Mouse (Mus musculus): ENCODE data around the gene Itch.
A peak's percentile ranks its signal among the peaks of the same experiment; 100 is the strongest.
"Not testable (repeated sequence)": the region's sequence is repeated elsewhere in the genome, so short reads cannot be mapped to it uniquely, and the experiment has no call there.

Gene Itch

DNA sequence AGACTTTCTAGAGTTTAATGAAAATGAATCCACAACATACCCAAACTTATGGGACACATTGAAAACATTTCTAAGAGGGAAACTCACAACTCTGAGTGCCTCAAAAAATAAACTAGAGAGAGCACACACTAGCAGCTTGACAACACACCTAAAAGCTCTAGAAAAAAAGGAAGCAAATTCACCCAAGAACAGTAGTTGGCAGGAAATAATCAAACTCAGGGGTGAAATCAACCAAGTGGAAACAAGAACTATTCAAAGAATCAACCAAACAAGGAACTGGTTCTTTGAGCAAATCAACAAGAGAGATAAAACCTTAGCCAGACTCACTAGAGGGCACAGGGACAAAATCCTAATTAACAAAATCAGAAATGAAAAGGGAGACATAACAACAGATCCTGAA is 16.0 kb downstream of the Itch start:
- not testable (repeated sequence) for DNase-seq (ENCODE audit: low read depth, low spot score)

DNA sequence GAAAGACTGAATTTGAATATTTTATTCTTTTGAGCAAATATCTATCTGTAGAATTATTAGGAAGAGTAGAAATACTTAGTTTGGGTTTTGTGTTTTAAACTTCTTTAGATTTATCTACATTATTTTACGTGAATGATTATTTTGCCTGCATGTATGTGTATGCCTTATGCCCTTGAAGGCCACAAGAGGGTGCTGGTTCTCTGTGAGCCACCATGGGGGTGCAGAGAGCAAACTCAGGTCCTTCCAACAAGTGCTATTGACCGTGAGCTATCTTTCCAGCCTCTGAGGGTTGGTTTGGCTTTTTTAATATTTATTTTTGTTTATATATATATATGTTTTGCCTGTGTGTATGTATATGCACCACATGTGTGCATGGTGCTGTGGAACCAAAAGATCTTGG is 74.1 kb downstream of the Itch start:
- DNase-seq (ENCODE audit: low read depth, low spot score), result no peak

DNA sequence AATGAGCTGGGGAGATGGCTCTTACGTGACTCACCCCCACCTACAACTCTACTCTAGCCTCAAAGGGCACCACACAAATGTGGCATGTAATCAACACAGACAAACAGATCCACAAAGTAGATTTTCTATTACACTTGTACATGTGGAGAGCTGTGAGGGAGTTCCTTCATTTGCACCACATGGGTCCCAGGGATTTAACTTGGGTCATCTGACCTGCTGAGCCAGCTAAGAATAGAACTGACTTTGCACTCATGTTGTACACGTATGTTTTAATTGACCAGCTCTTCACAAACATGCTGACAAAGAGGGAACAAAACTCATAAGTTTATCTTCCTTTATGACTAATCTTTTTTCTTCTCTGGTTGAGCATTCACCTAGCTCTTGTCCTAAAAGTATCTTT is 89.8 kb downstream of the Itch start:
- DNase-seq (ENCODE audit: low read depth, low spot score), result no peak

DNA sequence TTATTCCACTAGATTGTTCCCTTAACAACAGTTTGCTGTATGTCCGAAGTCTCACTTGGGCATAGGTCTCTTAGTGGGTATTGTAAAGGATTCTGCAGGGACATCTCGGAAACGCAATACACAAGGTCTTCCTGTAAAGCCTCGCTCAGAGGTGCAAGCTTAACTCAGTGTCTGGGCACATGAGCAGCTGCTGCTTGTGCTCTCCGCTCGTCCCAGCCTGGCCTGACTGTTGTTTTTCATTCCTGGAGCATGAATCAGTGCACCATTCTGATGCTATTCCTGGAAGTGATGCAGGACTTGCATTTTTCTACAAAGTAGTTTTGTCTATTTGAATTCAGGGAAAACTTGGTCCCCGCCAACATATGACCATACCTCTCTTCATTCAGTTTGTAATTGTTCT is 91.4 kb downstream of the Itch start:
- DNase-seq (ENCODE audit: low read depth, low spot score), result no peak

DNA sequence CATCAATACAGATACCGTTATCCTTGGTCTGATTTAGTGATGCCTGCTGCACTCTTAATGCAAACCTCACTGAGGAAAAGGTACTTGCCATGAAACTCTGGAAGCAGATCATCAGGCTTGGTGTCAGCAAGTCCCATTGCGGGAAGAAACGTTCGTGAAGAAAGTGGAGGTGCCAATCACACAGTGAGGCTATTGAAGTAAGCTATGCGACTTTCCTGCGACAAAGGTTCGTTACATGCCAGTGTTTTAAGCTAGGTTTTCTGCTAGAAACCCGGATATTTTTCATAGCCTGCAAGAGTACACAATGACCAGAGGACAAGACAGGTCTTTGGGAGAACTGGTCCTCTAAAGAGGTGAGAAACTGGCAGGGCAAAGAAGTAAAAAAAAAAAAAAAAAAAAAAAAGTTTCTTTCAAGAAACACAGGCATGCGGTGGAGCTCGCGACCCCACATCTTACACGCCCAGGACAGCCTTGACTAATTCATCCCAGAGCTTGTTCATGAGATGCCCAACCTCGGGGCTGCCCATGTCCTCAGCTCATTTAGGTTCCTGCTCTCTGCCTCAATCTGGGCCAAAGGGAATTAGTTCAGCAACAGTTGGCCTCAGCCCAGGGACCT is 102.5 kb downstream of the Itch start:
- DNase-seq (ENCODE audit: low read depth, low spot score), result no peak

DNA sequence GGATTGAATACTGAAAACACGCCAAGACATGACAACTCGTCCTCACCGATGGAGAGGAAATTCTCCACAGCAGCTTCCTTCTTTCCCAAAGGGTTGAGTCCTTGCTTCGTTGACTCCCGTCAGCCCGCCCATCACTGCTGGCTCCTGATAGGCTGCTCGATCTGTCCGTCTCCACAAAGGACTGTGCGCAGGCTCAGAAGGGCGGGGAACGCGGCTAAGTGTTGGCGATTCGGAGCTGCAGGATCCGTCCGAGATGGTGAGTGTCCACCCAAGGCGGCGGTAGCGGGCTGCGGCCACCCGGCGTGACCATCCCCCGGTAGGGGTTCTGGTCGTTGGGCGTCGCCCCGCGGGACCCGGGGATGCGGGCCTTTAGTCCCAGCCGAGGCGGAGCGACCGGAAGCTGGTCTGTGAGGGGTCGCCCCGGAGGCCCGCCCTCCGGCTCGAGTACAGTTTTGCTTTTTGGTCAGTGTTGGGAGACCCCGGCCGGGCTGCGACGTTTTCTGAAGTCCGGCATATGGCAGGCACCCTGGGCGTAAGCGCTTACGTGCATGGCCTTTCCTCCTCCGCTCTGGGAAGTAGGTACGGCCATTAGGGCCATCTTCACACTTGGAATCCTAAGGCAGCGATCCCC is 103.2 kb downstream of the Itch start, which contains the start of gene Dynlrb1:
Gene Dynlrb1 (plus strand): TSS at position 172 of the 631 bp plus-strand sequence.
- peak; percentile 96 for DNase-seq (ENCODE audit: low read depth, low spot score)

DNA sequence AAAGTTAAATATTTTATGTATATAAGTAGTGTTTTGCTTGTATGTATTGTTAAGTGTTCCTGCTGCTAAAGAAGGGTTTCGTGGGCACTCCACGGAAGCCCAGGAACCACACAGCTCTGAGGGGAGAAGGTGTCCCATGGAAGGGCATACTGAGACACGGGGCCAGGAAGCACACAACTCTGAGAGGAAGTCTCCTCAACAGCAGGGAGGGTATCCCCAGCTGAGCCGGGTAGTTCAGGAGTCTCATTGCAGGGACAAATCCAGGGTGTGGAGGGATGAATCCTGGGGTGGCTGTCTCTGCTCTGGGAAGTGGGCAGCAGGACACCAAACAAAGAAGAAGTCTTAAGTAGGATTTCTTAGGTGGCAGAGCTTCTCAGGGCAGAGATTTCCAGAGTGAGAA is 104.0 kb downstream of the Itch start:
- DNase-seq (ENCODE audit: low read depth, low spot score), result no peak

DNA sequence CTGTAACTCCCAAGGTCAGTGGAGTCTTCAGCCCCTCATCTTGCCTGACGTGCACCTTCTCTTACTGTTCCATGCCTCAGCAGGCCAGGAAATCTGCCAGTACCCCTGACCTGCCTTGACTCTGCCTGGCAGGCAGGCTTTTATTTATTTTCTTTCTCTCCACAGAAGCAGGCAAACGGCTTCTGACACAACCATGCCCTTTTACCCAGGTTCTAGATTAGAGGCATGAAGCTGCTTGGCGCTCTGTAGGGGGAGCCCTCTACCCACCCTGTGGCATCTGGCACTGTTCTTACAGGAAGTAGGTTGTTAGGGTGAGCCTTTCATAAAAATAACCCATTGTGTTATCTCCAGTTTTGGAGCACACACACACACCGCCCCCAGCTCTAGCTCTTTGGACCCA is 107.6 kb downstream of the Itch start:
- DNase-seq (ENCODE audit: low read depth, low spot score), result no peak

DNA sequence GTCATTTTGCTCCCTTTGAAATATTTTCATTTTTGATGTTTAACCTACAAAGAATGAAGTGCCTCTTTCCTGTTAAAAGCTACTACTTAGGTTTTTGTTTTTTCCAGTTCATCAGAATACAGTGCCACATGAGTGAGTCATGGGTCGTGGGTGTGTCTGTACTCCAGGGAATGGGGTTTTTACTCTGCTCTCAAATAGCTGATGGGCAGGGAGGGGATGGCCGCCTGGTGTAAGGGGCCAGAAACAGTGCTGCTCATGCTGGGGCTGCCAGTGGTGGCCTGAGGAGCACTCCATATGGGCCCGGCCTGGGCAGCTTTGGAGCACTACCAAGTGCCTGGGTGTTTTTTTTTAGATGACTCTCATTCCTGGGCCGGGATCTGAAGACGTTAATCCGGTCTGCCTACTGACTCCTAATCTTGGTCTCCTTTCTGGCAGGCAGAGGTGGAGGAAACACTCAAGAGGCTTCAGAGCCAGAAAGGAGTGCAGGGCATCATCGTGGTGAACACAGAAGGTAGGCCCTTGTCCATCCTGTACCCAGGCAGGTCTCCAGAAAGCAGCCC is 109.1 kb downstream of the Itch start:
- no peak for DNase-seq (ENCODE audit: low read depth, low spot score)

DNA sequence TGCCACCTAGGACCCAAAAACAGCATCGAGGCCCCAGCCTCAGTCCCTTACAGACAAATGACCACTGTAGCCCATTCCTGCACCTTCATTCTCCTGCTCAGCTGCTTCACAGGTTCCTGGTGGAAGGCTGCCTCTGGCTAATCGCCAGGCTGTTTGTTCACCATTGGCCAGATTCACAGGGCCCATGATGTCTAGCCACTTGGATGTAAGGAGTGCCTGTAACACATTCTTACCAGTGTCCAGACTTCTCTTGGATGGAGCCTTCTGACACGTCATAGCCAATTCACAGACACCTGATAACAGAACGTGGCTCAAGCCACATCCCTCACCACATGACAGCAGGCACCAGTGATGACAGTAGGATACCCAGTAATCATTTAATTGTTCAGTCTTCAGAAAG is 112.9 kb downstream of the Itch start:
- no peak for DNase-seq (ENCODE audit: low read depth, low spot score)

DNA sequence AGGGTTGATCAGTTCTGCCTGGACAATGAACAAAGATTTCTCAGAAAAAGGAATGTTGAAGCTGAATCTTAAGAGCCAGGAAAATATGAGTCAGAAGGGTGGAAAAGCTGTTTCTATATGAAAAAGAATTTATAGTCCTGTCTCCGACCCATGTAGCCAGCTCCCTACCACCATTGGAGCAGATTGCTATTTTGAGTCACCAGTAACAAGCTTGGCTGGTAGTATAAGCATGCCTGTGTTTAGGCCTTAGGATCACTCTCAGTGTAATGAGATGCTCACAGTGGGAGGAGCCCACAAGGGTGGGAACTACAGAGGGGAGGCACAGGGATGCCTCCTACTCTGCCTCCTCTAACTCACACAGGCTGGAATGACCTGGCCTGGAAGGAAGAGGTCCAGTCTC is 114.9 kb downstream of the Itch start:
- DNase-seq (ENCODE audit: low read depth, low spot score), result no peak

DNA sequence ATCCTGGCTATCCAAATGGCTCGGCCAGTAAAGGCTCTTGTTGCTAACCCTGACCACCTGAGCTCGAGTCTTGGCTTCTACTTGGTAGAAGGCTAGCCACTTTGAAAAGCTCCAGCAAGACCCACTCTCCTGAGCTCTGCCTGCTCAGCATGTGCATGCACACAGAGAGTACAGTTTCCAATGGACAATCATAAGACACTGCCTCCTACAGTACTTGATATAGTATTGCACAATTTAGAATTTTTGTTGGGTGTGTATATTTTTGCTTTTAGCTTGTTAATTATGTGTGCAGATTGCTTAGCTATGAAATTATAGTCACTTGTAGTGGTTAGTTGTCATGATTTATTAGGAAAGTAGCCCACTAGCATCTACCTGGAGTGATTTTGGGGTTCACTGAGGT is 115.4 kb downstream of the Itch start:
- DNase-seq (ENCODE audit: low read depth, low spot score), result no peak

DNA sequence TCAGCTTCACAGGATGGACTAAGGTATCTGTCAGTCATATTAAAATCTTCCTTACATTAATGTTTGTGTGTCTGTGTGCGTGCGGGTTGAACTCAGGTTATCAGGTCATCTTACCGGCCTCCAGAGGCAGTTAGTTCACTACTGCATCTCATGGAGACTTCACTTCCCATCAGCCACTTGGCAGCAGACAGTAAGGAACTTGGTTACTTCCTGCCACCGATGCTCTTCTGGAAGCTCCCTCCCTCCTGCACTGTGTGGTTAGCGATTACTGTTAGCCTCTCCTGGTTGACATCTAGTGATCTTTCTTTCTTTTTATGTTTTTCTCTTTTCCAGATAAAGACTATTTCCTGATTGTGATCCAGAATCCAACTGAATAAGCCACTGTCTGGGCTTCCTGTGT is 116.3 kb downstream of the Itch start:
- no peak for DNase-seq (ENCODE audit: low read depth, low spot score)

DNA sequence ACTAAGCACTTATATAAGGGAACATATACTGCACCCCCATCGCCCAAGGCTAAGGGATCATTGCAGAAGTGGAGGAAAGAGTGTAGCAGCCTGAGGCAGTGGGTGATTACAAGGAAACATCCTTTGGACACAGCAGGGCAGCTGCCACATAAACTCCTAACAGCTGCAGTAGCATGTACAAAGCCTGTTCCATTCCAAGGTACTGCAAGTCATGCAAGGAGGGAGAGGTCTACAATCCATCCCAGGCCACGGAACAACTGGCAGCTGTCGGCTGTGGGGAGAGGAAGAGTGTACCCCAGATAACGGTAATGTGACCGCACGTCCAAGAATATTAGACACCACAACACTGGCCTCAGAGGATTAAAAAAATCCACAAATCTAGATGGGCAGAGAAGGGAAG is 132.2 kb downstream of the Itch start:
- DNase-seq (ENCODE audit: low read depth, low spot score), result no peak

DNA sequence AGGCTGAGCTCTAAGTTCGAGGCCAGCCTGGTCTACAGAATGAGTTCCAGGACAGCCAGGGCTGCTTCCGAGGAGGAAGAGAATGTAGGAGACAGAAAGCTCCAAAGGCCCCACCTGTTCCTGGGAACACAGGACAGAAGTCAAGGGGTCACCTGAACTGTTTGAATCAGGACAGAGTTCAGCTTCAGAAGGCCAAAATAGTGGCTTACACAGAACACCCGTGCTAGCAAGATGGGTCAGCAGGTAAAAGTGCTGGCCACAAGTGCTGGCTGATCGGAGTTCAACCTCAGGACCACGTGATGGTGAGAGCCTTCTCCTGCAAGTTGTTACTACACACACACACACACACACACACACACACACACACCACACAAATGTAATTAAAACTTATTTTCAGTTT is 133.6 kb downstream of the Itch start:
- no peak for DNase-seq (ENCODE audit: low read depth, low spot score)

DNA sequence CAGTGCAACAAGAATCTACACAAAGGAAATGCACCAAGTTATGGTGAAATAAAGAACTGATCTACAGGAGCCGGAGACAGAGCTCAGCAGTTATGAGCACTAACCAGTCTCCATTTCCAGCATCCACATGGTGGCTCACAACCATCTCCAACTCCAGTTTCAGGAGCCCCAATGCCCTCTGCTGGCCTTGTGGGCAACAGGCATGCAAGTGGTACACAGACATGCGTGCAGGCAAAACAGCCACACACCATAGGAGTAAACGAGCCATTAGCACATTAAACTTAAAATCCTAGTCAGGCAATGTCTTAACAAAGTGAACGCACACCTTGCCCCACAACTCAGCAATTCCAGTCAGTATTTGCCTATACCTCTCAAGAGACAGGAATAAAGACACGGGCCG is 138.6 kb downstream of the Itch start:
- peak; percentile 81 for DNase-seq (ENCODE audit: low read depth, low spot score)

DNA sequence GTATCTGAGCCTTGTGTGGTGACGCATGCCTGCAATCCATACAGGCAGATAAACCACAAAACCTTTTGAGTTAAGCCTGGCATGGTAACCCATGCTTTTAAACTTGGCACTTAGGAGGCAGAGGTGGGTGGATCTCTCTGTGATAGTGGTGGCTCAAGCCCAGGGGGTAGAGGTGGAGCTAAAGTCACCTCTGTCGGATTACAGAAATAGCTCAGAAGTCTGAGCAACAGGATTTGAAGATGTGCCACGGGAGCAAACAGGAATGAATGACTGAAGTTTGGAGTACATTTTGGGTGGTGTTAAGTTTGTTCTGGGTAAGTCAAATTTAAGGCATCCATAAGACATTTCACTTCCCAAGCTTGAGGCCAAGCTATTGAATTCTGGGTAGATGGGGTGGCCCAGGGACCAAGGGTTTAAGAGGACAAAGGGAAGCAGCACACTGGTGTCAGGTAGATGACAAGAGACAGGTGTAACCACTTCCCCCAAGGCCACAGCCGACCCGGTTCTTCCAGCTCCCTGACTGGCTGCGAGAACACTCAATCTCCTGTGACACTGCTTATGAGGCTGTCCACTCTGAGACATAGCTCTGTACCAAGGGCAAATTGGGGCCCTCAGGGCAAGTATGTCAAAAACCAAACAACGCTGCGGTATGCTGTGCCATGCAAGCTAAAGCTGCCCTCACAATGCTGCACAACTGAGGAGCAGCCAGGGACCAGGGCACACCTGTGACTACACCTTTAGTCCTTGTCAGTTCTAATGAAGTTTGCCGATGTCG is 139.3 kb downstream of the Itch start:
- no peak for DNase-seq (ENCODE audit: low read depth, low spot score)

DNA sequence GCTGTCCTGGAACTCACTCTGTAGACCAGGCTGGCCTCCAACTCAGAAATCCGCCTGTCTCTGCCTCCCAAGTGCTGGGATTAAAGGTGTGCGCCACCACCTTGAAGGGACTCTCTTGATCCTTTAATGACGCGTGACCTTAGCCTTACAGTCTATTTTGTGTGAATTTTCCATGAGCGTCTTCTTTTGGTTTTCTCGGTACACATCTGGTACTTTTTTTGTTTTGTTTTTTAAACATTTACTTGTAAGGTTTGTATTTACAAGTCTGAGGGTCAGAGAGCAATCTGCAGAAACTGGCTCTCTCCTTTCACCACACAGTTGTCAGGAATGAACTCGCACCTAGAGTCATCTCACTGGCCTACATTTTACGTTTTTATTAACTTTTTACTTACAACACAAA is 140.3 kb downstream of the Itch start:
- no peak for DNase-seq (ENCODE audit: low read depth, low spot score)

DNA sequence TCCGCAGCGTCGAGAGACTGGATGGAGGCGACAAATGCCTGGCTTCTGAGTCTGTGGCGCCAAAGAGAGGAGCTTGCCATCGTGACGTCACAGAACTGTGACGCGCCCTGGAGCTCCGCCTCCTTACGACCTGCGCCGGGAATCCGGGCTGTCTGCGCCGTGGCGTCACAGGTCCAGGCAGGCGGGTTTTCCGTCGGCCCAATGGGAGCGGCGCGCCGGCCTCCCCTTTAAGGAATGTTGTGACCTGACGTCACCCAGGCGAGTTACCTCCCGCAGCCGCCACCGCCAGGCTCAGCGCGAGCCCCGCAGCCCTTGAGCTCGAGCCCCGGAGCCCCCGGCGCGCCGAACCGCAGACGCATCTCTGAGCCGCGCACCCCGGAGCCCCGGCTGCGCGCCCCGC is 142.9 kb downstream of the Itch start, which contains the start of gene Map1lc3a:
Gene Map1lc3a (plus strand): TSS at position 103 of the 400 bp plus-strand sequence.
- DNase-seq (ENCODE audit: low read depth, low spot score), result peak; percentile 97

All from ES-CJ7 (cell line).